Mouse (Mus musculus) kidney, adult 2 months (tissue): ENCODE measurements around the gene Dpp9.

ENCODE experiments used
- CTCF ChIP-seq: fragments of 200-500 bp; conservative IDR thresholded peaks from 2 replicates; pipeline ENCODE4 v1.5.1; 2011; ENCODE audit warnings: low read depth, mild to moderate bottlenecking, control low read depth, low read length, moderate library complexity, mixed read lengths; ENCODE audit not compliant: insufficient read depth, insufficient read length
- POLR2A ChIP-seq: fragments of 200-500 bp; IDR thresholded peaks from one replicate; pipeline ENCODE4 v1.6.1; 2011; ENCODE audit warnings: low read depth, low read length, control low read depth

DNA sequence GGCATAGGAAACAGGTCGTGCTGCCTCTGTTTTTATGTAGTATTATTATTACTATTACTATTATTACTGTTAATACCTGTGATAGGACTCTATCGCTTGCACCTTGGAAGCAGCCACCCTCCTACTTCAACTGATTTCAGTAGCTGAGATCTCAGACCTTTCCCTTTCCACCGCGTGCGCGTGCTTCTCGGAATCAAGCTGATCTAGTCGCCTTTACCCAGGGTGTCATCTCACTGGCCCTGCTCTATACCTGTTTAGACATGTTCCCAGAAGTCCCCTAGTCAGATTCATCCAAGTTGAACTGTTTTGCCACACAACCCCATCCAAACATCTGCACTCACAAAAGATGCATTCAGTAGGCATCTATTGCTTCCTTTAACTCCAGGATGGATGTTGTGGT, 14.7 kb upstream of the Dpp9 start:
- no peak for TF ChIP-seq CTCF
- TF ChIP-seq POLR2A, result no peak
